8 mouse cellular contexts compared by ENCODE assay signal in genomic region chr2:139677065-139677762, GRCm38 (mm10). TPM values are rescaled to one million over a fixed set of nuclear protein-coding genes. Genes with fewer than 3 reads are reported as not detected.
DNase-seq lines count a peak whose midpoint lies in the region; ATAC-seq and TF ChIP-seq lines count a peak whose summit lies in the region.

No protein-coding gene starts in this region.

- peak overlapping the region; percentile 94 for H3K4me3 ChIP-seq in hindbrain, embryonic 12.5 days
- H3K4me3 ChIP-seq in lung, embryonic 14.5 days (ENCODE audit: low read depth, low read length), result peak overlapping the region; percentile 93

- H3K36me3 ChIP-seq in hindbrain, embryonic 12.5 days, result no peaks in the 10 kb centered on the region
- H3K36me3 ChIP-seq in lung, embryonic 14.5 days (ENCODE audit: insufficient read depth), result no peaks in the 10 kb centered on the region

- peaks cover 20% of the 10 kb centered on the region for H3K4me1 ChIP-seq in hindbrain, embryonic 12.5 days
- 0 out of 2 replicates have a peak, but pooled peaks cover 4% of the 10 kb centered on the region for H3K4me1 ChIP-seq in lung, embryonic 14.5 days (ENCODE audit: insufficient read depth)

- DNase-seq in ZHBTc4 (ENCODE audit: low read depth, low spot score), result peak; percentile 80
- peak; percentile 34 to 56 for DNase-seq in cerebellum, postnatal 4 days (ENCODE audit: low spot score in 2 of 2)
- peak; percentile 82 to 85 for DNase-seq in frontal cortex, postnatal 36 days (ENCODE audit: low spot score in 2 of 2)
- DNase-seq in layer of hippocampus, postnatal 10 days (ENCODE audit: low spot score in 2 of 2), result peak; percentile 56 to 68
- DNase-seq in lung, embryonic 14.5 days, result peak; percentile 94
- peak; percentile 63 for DNase-seq in ovary, postnatal 36 days (ENCODE audit: low spot score)

- H3K9ac ChIP-seq in hindbrain, embryonic 12.5 days, result peak overlapping the region; percentile 83
- H3K9ac ChIP-seq in lung, embryonic 14.5 days, result peak overlapping the region; percentile 88

- under 1% methylated on average over 52 of the region's 52 CpGs for WGBS in hindbrain, embryonic 12.5 days
- 0% methylated on average over 52 of the region's 52 CpGs for WGBS in lung, embryonic 14.5 days

- H3K9me3 ChIP-seq in hindbrain, embryonic 12.5 days (replicated peaks), result no peaks in the 10 kb centered on the region
- no peaks in the 10 kb centered on the region for H3K9me3 ChIP-seq in lung, embryonic 14.5 days (ENCODE audit: low read depth, low read length)

- peak; percentile 69 for ATAC-seq in hindbrain, embryonic 12.5 days (ENCODE audit: low FRiP score)
- ATAC-seq in lung, embryonic 14.5 days (ENCODE audit: insufficient read depth), result peak; percentile 88
- ATAC-seq in erythroid progenitor cell, adult 5-6 weeks (replicated peaks; ENCODE audit: low FRiP score, poor library complexity, severe bottlenecking), result no peak

- H3K27me3 ChIP-seq in hindbrain, embryonic 12.5 days, result peaks cover 23% of the 10 kb centered on the region
- no peaks in the 10 kb centered on the region; the same call in 1 of the 2 replicates for H3K27me3 ChIP-seq in lung, embryonic 14.5 days (ENCODE audit: insufficient read depth, low read length)

- peak overlapping the region; percentile 100 for H3K4me2 ChIP-seq in hindbrain, embryonic 12.5 days (replicated peaks)
- peak overlapping the region; percentile 64 for H3K4me2 ChIP-seq in lung, embryonic 14.5 days

- peak; percentile 36; the same call in 1 of the 2 replicates for TF ChIP-seq CTCF in lung, embryonic 14.5 days (IDR thresholded peaks at IDR 0.05; ENCODE audit: low read depth)

- no peak overlapping the region for H3K27ac ChIP-seq in hindbrain, embryonic 12.5 days
- peak overlapping the region; percentile 90 for H3K27ac ChIP-seq in lung, embryonic 14.5 days (ENCODE audit: low read depth)

RNA-seq across cellular contexts. Expression of gene Ism1, which starts 0.8 kb away (rescaled TPM):
- polyA plus RNA-seq in hindbrain, embryonic 12.5 days (2016; fragmentation: Nextera tagmentation; extraction: Ambion mirVana), result 1.7 and 1.8 TPM in 2 replicates
- 1 to 10 TPM; 5.1 to 6.1 TPM for total RNA-seq in layer of hippocampus, postnatal 10 days (2021)
- 17.7 and 19.0 TPM in 2 replicates for polyA plus RNA-seq in lung, embryonic 14.5 days (2014; fragmentation: Nextera tagmentation; extraction: Ambion mirVana)
- not detected in 2 replicates for total RNA-seq in erythroid progenitor cell, adult 5-6 weeks (2015; ENCODE audit: low replicate concordance)
- total RNA-seq in erythroid progenitor cell, adult 5-6 weeks (2017; ENCODE audit: low replicate concordance), result 0.64 TPM in 1 of 2 replicates, not detected in the other
